Mouse (Mus musculus) lung, embryonic 16.5 days (tissue): ENCODE results near the gene Eya4. TPM values are rescaled to one million over a fixed set of nuclear protein-coding genes. Genes with fewer than 3 reads are reported as not detected.

ENCODE experiments used
- ATAC-seq: fragments of 200-750 bp; cut with Nextera tagmentation; 2 replicates; pipeline ENCODE4 v1.8.0; 2017; ENCODE audit warnings: low read depth, mild to moderate bottlenecking, moderate library complexity
- H3K27ac ChIP-seq: fragments of 300-500 bp; sonication (generic); 2 replicates; pipeline ENCODE4 v1.5.1; 2014; ENCODE audit warnings: mild to moderate bottlenecking, control low read depth, low read length
- H3K27me3 ChIP-seq: fragments of 300-500 bp; sonication (generic); 2 replicates; pipeline ENCODE4 v1.6.1; 2014; ENCODE audit warnings: low read depth, low read length, mixed read lengths; ENCODE audit not compliant: control insufficient read depth, insufficient read depth
- H3K36me3 ChIP-seq: fragments of 300-500 bp; sonication (generic); 2 replicates; pipeline ENCODE4 v1.6.1; 2014; ENCODE audit warnings: low read length; ENCODE audit not compliant: control insufficient read depth, insufficient read depth
- H3K4me1 ChIP-seq: fragments of 300-500 bp; sonication (generic); replicated peaks from 2 replicates; pipeline ENCODE4 v1.6.1; 2014; ENCODE audit warnings: low read length, mixed read lengths; ENCODE audit not compliant: control insufficient read depth, insufficient read depth
- H3K4me2 ChIP-seq: fragments of 300-500 bp; sonication (generic); 2 replicates; pipeline ENCODE4 v1.6.1; 2014; ENCODE audit warnings: low read depth, low read length, control low read depth
- H3K4me3 ChIP-seq: fragments of 300-500 bp; sonication (generic); 2 replicates; pipeline ENCODE4 v1.5.1; 2014; ENCODE audit warnings: mild to moderate bottlenecking, low read length, control low read depth
- H3K9ac ChIP-seq: fragments of 300-500 bp; sonication (generic); 2 replicates; pipeline ENCODE4 v1.6.1; 2014; ENCODE audit warnings: low read length, control low read depth
- H3K9me3 ChIP-seq: fragments of 300-500 bp; sonication (generic); 2 replicates; pipeline ENCODE4 v1.6.1; 2016; ENCODE audit warnings: low read length; ENCODE audit not compliant: control insufficient read depth
- WGBS: fragments of 180-500 bp; shearing (Covaris S2); extraction: QIAGEN DNeasy Blood & Tissue Kit; methylation state at CpG from one replicate; pipeline ENCODE4 v1.1.7; 2014; 5-methylcytosine and 5-hydroxymethylcytosine counted together
- polyA plus RNA-seq: library from polyadenylated mRNA; unstranded; fragments of >200 nt; fragmentation: Nextera tagmentation; extraction: Ambion mirVana; gene quantifications from 2 replicates; pipeline ENCODE4 v1.2.1, GENCODE M21; 2015

Gene Eya4
- polyA plus RNA-seq, 1 experiment from 2014 or later, result 0.70 TPM

- Histone ChIP-seq H3K9me3 (no peaks in the 10 kb centered on the region), H3K4me1 (no peaks in the 10 kb centered on the region), H3K27me3 (no peaks in the 10 kb centered on the region), H3K36me3 (no peaks in the 10 kb centered on the region), H3K4me3 (no peak overlapping the region), H3K9ac (no peak overlapping the region), H3K27ac (no peak overlapping the region), H3K4me2 (no peak overlapping the region)
- ATAC-seq, result no peak
- WGBS, result 74% methylated on average over 3 of the region's 3 CpGs
These were observed 104.1 kb downstream of the Eya4 start for GRCm38 (mm10) chr10:23246485-23246884.

DNA sequence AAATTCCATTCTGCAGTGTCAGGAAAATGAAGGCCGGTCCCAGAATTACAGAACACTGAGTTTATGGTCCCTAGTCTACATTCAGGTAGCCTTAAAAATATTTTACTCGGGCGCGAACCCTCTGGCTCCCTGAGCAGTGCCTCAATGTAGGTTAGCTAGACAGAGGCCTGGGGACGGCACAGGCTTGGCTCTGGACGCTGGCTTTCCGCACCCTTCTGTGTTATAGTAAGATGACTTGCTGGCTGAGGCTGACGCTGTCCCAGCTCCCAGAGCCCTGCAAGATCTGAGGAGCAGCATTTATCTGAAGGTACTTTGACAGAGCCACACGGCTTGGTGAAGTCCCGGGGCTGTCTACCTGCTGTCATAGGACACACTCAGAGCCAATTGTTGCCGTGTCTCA lies 113.7 kb downstream of the Eya4 start:
- Histone ChIP-seq H3K27ac (no peak overlapping the region), H3K36me3 (no peaks in the 10 kb centered on the region), H3K27me3 (no peaks in the 10 kb centered on the region), H3K4me1 (no peaks in the 10 kb centered on the region), H3K9ac (no peak overlapping the region), H3K4me2 (no peak overlapping the region), H3K9me3 (no peaks in the 10 kb centered on the region), H3K4me3 (no peak overlapping the region)
- ATAC-seq, result no peak
- WGBS, result 64% methylated on average over 11 of the region's 11 CpGs

GRCm38 (mm10) chr10:23235405-23235804 lies 115.2 kb downstream of the Eya4 start:
- H3K4me2 ChIP-seq, result no peak overlapping the region
- 70% methylated on average over 4 of the region's 4 CpGs for WGBS
- H3K27ac ChIP-seq, result no peak overlapping the region
- no peak for ATAC-seq
- no peaks in the 10 kb centered on the region for H3K36me3 ChIP-seq
- no peaks in the 10 kb centered on the region for H3K27me3 ChIP-seq
- no peaks in the 10 kb centered on the region for H3K4me1 ChIP-seq
- no peak overlapping the region for H3K9ac ChIP-seq
- H3K9me3 ChIP-seq, result no peaks in the 10 kb centered on the region
- H3K4me3 ChIP-seq, result no peak overlapping the region

- H3K27me3 ChIP-seq, result no peaks in the 10 kb centered on the region
- 38% methylated on average over 6 of the region's 6 CpGs for WGBS
These were observed 117.2 kb downstream of the Eya4 start for GRCm38 (mm10) chr10:23233425-23233824.

DNA sequence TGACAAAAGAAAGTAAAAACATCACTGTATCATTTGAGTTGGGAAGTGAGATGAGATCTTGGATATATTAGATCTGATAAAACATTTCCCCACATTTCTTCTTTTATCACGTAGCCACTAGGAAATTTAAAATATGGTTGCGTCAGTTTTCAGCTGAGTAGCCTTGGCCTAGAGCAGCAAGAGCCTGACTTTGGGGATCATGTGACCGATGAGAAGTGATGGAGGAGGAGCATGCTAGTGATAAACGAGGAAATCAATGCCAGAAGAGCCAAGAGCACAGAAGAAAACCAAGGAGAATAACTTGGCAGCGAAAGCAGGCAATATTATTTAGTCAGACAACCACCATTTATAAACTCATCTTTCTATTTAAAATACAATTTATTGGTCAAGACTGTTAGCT lies 119.7 kb downstream of the Eya4 start:
- no peaks in the 10 kb centered on the region for H3K4me1 ChIP-seq
- no peak overlapping the region for H3K9ac ChIP-seq
- no peak overlapping the region for H3K27ac ChIP-seq
- no peak overlapping the region for H3K4me3 ChIP-seq
- no peaks in the 10 kb centered on the region for H3K36me3 ChIP-seq
- no peak overlapping the region for H3K4me2 ChIP-seq
- no peaks in the 10 kb centered on the region for H3K27me3 ChIP-seq
- H3K9me3 ChIP-seq, result no peaks in the 10 kb centered on the region
- ATAC-seq, result no peak
- 67% methylated on average over 5 of the region's 5 CpGs for WGBS

More at GRCm38 (mm10) chr10:23233425-23233824, 117.2 kb downstream of the Eya4 start:
- H3K36me3 ChIP-seq, result no peaks in the 10 kb centered on the region
- no peaks in the 10 kb centered on the region for H3K4me1 ChIP-seq
- H3K4me2 ChIP-seq, result no peak overlapping the region
- H3K27ac ChIP-seq, result no peak overlapping the region
- H3K9me3 ChIP-seq, result no peaks in the 10 kb centered on the region
- ATAC-seq, result no peak
- H3K9ac ChIP-seq, result no peak overlapping the region
- H3K4me3 ChIP-seq, result no peak overlapping the region

DNA sequence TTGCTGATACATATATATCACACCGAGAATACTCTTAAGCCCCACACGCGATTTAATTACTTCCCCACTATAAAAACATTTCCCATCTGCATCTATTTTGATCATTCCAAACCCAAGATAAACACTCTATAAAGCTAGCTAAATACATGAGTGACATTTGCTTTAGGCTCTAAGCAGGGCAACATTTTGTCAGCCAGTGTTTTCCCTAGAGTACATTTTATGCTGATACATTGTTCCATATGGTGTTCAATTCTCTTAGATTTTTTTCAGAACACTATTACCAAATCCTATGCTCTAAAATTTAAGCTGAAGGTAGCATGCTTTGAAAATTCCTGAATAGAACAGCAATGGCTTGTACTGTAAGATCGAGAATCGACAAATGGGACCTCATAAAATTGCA lies 127.2 kb downstream of the Eya4 start:
- Histone ChIP-seq H3K9me3 (no peaks in the 10 kb centered on the region), H3K36me3 (no peaks in the 10 kb centered on the region), H3K4me2 (no peak overlapping the region), H3K27me3 (no peaks in the 10 kb centered on the region), H3K27ac (no peak overlapping the region), H3K9ac (no peak overlapping the region), H3K4me1 (no peaks in the 10 kb centered on the region), H3K4me3 (no peak overlapping the region)
- ATAC-seq, result no peak
- WGBS, result 77% methylated on average over 5 of the region's 5 CpGs

- no peak overlapping the region for H3K27ac ChIP-seq
- H3K4me3 ChIP-seq, result no peak overlapping the region
- no peaks in the 10 kb centered on the region for H3K36me3 ChIP-seq
- WGBS, result 63% methylated on average over 3 of the region's 3 CpGs
- no peak overlapping the region for H3K4me2 ChIP-seq
- ATAC-seq, result no peak
- no peaks in the 10 kb centered on the region for H3K9me3 ChIP-seq
- no peak overlapping the region for H3K9ac ChIP-seq
- no peaks in the 10 kb centered on the region for H3K4me1 ChIP-seq
- no peaks in the 10 kb centered on the region for H3K27me3 ChIP-seq
These were observed 130.2 kb downstream of the Eya4 start for GRCm38 (mm10) chr10:23220432-23220831.

- 27% methylated on average over 4 of the region's 4 CpGs for WGBS
- no peaks in the 10 kb centered on the region for H3K36me3 ChIP-seq
- H3K27ac ChIP-seq, result no peak overlapping the region
- no peak overlapping the region for H3K9ac ChIP-seq
- H3K27me3 ChIP-seq, result no peaks in the 10 kb centered on the region
- H3K4me1 ChIP-seq, result no peaks in the 10 kb centered on the region
- H3K4me3 ChIP-seq, result no peak overlapping the region
- ATAC-seq, result peak; percentile 60; the same call in 1 of the 2 replicates
- no peak overlapping the region for H3K4me2 ChIP-seq
- H3K9me3 ChIP-seq, result no peaks in the 10 kb centered on the region
These were observed 133.8 kb downstream of the Eya4 start for GRCm38 (mm10) chr10:23216815-23217214.

DNA sequence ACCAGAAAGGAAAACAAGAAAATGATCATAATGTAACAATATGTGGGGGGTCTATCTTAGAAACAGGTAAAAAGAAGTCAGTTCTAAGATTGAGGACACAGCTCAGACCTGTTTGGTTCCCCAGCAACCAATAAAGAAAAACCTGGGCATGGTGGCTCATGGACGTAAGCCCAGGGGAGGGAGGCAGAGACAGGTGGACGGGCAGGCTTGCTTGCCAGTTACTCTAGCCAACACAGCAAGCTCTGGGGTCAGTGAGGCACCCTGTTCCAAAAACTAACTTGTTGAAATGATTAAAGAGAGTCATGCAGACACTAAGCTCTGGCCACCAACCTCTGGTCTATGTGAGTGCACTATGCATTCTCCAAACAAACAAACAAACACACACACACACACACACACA lies 139.2 kb downstream of the Eya4 start:
- no peak overlapping the region for H3K27ac ChIP-seq
- 92% methylated on average over 2 of the region's 2 CpGs for WGBS
- H3K27me3 ChIP-seq, result no peaks in the 10 kb centered on the region
- ATAC-seq, result no peak
- no peak overlapping the region for H3K9ac ChIP-seq
- H3K4me2 ChIP-seq, result no peak overlapping the region
- H3K4me3 ChIP-seq, result no peak overlapping the region
- H3K36me3 ChIP-seq, result no peaks in the 10 kb centered on the region
- H3K4me1 ChIP-seq, result no peaks in the 10 kb centered on the region
- no peaks in the 10 kb centered on the region for H3K9me3 ChIP-seq

GRCm38 (mm10) chr10:23203885-23204284 lies 146.7 kb downstream of the Eya4 start:
- no peak overlapping the region for H3K27ac ChIP-seq
- no peak overlapping the region for H3K4me2 ChIP-seq
- H3K4me3 ChIP-seq, result no peak overlapping the region
- no peaks in the 10 kb centered on the region for H3K36me3 ChIP-seq
- no peaks in the 10 kb centered on the region for H3K27me3 ChIP-seq
- no peak overlapping the region for H3K9ac ChIP-seq
- ATAC-seq, result no peak
- WGBS, result 56% methylated on average over 4 of the region's 4 CpGs
- no peaks in the 10 kb centered on the region for H3K9me3 ChIP-seq
- no peaks in the 10 kb centered on the region for H3K4me1 ChIP-seq
